Mouse (Mus musculus): ENCODE results near the gene Dnali1. TPM values are rescaled to one million over a fixed set of nuclear protein-coding genes. Genes with fewer than 3 reads are reported as not detected.

The Dnali1 gene
- total RNA-seq (2022), result under 1 TPM in 1 of 4 experiments, not detected in 3; 0.11 TPM

- DNase-seq (ENCODE audit: low spot score), result peak; percentile 56
Measured at GRCm38 (mm10) chr4:125065517-125066307, at the start of gene Dnali1. Gene Dnali1 (minus strand): TSS chr4:125065703.

GRCm38 (mm10) chr4:125115081-125115480, 49.6 kb upstream of the Dnali1 start:
- no peak for DNase-seq (ENCODE audit: low spot score)

- DNase-seq (ENCODE audit: low spot score), result peak; percentile 82
Measured at GRCm38 (mm10) chr4:125114638-125115037, 49.1 kb upstream of the Dnali1 start.

GRCm38 (mm10) chr4:125105354-125105753, 39.9 kb upstream of the Dnali1 start:
- no peak for DNase-seq (ENCODE audit: low spot score)

GRCm38 (mm10) chr4:125101334-125101733, 35.8 kb upstream of the Dnali1 start:
- no peak for DNase-seq (ENCODE audit: low spot score)

GRCm38 (mm10) chr4:125099458-125099857, 34.0 kb upstream of the Dnali1 start:
- DNase-seq (ENCODE audit: low spot score), result peak; percentile 78

- no peak for DNase-seq (ENCODE audit: low spot score)
Measured at GRCm38 (mm10) chr4:125097412-125097811, 31.9 kb upstream of the Dnali1 start.

- DNase-seq (ENCODE audit: low spot score), result no peak
Measured at GRCm38 (mm10) chr4:125096066-125096465, 30.6 kb upstream of the Dnali1 start.

- DNase-seq (ENCODE audit: low spot score), result no peak
Measured at GRCm38 (mm10) chr4:125093031-125093430, 27.5 kb upstream of the Dnali1 start.

- no peak for DNase-seq (ENCODE audit: low spot score)
Measured at GRCm38 (mm10) chr4:125085346-125085841, 19.9 kb upstream of the Dnali1 start.

- peak; percentile 87 for DNase-seq (ENCODE audit: low spot score)
Measured at GRCm38 (mm10) chr4:125084403-125085345, 19.2 kb upstream of the Dnali1 start, which contains the start of gene Meaf6. Gene Meaf6 (plus strand): TSS chr4:125085134.

- no peak for DNase-seq (ENCODE audit: low spot score)
Measured at GRCm38 (mm10) chr4:125078698-125079097, 13.2 kb upstream of the Dnali1 start.

- no peak for DNase-seq (ENCODE audit: low spot score)
Measured at GRCm38 (mm10) chr4:125077700-125078099, 12.2 kb upstream of the Dnali1 start.

- peak; percentile 96 for DNase-seq (ENCODE audit: low spot score)
Measured at GRCm38 (mm10) chr4:125066490-125067370, 1.2 kb upstream of the Dnali1 start, which contains the start of gene Snip1. Gene Snip1 (plus strand): TSS chr4:125066672.

- no peak for DNase-seq (ENCODE audit: low spot score)
Measured at GRCm38 (mm10) chr4:125063829-125064228, 1.7 kb downstream of the Dnali1 start.

GRCm38 (mm10) chr4:125059025-125059424, 6.5 kb downstream of the Dnali1 start:
- peak; percentile 25 for DNase-seq (ENCODE audit: low spot score)

GRCm38 (mm10) chr4:125058033-125058432, 7.5 kb downstream of the Dnali1 start:
- no peak for DNase-seq (ENCODE audit: low spot score)

GRCm38 (mm10) chr4:125057273-125057672, 8.2 kb downstream of the Dnali1 start:
- no peak for DNase-seq (ENCODE audit: low spot score)

GRCm38 (mm10) chr4:125056476-125056875, 9.0 kb downstream of the Dnali1 start:
- DNase-seq (ENCODE audit: low spot score), result no peak

- DNase-seq (ENCODE audit: low spot score), result no peak
Measured at GRCm38 (mm10) chr4:125055385-125055784, 10.1 kb downstream of the Dnali1 start.

- peak; percentile 33 for DNase-seq (ENCODE audit: low spot score)
Measured at GRCm38 (mm10) chr4:125044454-125044853, 21.0 kb downstream of the Dnali1 start.

All from heart, adult 8-10 months (tissue).